Mouse (Mus musculus) ZHBTc4 (cell line): ENCODE data around the gene Mlx.
"Not testable (repeated sequence)": the region's sequence is repeated elsewhere in the genome, so short reads cannot be mapped to it uniquely, and the experiment has no call there.

Experiments used
- DNase-seq: peaks from one replicate; pipeline ENCODE4 v3.0.0-alpha.2; 2011; ENCODE audit warnings: low read depth, low spot score

Mlx gene

DNA sequence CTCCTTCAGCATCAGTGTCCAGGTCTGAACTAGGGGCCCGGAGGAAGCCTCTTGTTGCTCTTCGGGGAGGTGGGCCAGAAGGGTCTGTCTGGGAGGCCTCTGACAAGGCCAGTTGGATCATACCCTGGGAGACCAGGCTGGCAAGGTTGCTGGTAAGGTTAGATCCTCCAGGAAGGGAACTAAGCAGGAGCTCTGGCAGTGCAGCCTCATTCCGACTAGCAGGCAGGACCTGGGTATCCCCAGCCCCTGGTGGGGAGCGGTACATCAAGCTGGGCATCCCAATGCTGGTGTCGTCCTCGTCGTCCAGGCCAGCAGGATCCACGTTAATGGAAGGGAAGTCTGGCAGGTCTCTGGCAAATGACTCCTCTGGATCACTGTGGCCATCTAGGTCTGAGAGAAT, 11.2 kb downstream of the Mlx start:
- no peak for DNase-seq

DNA sequence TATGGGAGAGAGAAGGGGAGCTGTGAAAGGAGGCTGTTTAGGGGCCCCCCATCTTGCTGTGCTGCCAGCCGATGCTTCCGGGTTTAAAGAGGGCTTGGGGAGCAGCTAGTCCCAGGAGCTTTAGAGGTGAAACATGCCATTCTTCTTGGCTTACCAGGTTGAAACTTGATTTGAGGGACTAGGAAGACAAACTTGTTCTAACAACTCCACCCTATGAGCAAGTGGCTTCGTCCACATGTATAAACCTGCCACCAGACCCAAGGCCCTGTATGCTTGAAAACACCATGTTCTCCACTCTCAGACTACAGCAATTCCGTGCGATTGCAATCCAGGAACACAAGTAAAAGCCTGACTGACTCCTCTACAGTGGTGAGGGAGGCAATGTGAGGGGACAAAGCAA, 15.9 kb downstream of the Mlx start:
- no peak for DNase-seq

DNA sequence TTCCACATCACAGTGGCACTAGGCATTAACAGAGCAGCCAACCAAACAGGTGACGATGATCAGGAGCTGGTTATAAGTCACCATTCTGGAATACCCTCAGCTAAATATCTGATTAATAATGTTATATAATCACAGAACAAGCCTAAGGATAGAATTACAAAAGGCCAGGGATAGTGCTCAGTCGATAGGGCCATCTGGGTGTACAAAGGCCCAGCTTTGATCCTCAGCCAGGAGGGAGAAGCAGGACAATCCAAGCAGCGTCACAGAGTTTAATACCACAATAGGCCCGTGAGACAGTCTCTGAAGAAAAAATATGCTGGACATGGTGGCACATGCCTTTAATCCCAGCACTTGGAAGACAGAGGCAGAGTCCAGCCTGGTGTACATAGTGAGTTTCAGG, 22.3 kb downstream of the Mlx start:
- no peak for DNase-seq

DNA sequence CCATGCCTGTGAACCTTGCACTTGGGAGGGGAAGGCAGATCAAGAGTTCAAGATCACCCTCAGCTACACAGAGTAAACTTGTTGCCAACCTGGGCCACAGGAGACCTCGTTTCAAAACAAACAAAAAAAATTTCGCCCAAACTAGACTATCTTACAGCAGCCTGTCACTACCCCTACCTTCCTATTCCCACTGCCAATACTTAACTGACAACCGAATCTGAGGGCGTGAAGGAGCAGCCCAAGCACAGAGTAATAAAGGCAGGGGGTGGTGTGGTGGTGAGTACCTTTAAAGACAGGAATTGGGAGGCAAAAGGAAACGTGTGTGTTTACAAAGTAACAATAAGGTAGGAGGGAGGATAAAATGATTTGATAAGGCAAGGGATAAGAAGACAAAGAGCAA, 23.6 kb downstream of the Mlx start:
- no peak for DNase-seq

DNA sequence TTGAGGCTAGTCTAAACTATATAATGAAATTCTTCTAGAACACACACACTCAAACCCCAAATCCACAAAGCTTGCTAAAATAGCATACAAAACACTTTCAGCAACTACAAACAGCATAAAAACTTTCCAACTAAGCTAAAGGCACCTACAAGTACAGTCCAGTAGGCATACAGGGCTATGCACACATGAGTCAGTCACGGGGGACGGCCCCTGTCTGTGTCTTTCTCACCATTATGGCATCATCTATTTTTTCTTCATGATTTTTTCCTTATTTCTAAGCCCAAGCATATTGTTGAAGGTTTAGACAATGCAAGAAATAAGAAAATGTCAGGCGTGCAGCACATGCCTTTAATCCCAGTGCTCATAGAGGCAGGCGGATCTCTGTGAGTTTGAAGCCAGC, 24.1 kb downstream of the Mlx start:
- no peak for DNase-seq

DNA sequence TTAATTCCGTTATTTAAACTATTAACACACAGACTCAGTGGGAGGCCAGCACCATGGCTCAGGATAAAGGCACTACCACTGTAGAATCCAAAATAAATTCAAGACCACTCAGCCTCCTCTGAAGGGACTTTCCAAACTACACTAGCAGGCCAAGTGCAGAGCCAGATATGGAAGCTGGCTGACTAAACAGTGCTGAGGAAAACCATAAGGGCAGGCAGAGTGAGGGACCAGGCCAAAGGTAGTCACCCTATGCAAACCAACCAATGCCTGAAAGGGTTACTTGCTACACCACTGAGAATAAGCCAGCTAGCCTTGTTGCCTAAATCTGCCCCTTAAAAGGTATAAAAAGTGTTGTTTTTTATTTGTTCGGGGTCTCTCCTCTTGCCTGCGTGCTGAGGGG, 25.1 kb downstream of the Mlx start:
- DNase-seq, result no peak

DNA sequence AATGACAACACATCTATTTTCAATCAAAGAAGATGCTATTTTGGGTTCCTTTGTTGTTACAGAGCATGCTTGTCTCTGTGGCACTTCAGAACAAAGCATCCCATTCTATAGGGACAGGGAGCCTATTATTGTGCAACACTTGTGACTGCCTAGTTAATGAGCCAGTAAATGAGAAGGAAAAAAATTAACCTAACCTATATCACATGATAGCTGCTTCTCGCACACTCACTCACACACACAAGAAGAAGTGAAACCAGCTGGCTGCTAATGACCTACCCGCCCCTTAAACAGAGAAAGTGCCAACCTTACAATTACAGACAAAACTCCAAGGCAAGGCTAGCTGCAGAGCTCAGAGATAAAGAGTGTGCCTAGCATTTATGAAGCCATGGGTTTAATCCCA, 28.5 kb downstream of the Mlx start:
- DNase-seq, result no peak

DNA sequence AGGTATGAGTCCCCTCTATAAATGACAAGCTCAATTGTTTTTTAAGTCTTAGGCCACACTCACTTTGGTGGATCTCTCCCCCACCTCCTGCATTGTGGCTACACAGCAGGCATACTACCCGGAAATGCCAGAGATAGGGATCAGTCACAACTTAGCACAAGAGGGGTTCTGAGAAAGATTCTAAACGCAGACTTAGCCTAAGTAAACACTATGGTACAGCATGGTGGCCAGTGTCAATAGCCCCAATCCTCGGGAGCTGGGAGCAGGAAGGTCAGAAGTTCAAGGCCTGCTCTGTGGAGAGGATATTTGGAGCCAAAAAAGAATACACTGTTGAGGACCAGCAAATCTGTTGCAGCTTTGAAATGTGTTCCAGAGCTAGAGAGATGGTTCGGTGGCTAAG, 31.0 kb downstream of the Mlx start:
- no peak for DNase-seq

DNA sequence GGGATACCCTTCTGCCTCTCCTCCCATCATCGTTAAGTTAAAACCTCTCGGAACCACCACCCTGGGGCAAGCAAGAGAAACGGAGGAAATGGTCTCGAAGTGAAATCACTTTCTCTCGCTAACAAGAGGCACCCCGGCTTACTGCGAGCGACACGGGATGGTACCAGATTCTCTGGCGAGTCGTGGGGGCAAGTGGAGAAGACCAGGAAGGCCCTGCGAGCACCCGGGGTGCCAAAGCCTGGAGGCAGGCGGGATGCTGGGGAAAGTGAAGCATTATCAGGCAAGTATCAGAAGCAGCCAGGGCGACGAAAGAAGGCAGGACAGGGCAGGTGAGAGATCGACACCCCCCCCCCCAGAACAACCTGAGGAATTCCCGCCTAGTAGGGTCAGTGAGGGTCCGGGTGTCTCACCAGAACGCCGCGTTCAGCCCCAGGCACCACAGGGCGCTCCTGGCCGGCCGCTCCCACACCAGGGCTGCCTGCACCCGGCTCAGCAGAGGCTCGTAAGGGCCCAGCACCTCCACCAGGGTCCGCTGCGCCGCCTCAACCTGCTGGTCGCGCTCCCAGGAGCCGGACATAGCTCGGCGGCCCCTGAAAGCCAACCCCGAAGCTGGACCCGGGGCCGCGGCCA, 32.2 kb downstream of the Mlx start:
- peak; percentile 51 for DNase-seq

DNA sequence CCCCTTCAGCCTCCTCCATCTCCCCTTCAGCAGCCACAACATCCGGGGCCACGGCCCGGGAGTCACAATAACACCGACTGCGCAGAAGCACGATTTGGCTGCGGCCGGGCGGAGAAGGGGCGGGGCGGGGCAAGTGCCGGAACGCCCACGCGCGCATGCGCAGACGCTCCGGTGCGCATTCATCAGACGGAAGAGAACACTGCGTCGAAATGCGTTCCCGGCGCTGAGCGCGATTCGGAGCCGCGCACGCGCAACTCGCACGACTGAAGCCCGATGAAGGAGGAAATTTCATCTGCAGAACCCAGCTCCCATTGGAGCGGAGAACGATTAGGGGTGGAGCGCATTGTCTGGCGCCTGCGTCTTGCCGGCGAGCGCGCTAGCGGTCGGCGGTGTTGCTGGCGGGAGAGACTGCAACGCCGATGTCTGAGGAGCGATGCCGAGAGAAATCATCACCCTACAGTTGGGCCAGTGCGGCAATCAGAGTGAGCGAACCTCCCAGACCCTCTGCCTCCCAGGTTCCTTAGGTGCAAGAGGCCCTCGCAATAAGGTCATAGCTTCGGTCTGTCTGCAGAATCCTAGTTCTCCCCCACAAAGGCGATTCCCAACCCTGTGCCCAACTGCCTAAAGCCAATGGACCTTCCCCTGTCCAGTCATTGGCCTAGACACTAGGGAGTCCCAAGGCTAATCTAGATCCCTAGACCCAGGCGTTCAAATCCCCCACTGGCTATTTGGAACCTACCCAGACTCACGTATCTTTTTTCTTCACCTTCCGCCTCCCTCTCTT, 32.9 kb downstream of the Mlx start, which contains the start of the genes Retreg3 and Tubg1:
Retreg3 (minus strand) TSS at position 133 of the 784 bp plus-strand sequence.
Tubg1 (plus strand) TSS at position 178 of the 784 bp plus-strand sequence.
- DNase-seq, result peak; percentile 100

DNA sequence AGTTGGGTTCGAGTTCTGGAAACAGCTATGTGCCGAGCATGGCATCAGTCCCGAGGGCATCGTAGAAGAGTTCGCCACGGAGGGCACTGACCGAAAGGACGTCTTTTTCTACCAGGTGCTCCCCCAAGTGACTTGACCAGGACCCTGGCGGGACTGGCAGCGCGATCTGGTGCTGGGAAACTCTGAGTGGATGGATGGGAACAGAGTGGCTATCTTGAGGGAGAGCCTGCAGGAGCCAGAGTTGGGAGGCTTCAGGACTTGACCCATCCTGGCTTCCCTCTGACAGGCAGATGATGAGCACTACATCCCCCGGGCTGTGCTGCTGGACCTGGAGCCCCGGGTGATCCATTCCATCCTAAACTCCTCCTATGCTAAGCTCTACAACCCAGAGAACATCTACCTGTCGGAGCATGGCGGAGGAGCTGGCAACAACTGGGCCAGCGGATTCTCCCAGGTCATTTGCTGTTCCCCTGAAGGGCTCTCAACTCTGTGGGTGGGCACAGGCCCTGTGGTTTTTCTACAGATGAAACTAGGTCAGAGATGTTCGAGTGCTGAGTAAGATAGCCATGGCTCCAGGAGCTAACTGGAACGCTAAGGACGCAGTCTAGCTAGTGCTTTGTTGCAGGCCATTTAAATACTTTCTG, 33.6 kb downstream of the Mlx start:
- no peak for DNase-seq

DNA sequence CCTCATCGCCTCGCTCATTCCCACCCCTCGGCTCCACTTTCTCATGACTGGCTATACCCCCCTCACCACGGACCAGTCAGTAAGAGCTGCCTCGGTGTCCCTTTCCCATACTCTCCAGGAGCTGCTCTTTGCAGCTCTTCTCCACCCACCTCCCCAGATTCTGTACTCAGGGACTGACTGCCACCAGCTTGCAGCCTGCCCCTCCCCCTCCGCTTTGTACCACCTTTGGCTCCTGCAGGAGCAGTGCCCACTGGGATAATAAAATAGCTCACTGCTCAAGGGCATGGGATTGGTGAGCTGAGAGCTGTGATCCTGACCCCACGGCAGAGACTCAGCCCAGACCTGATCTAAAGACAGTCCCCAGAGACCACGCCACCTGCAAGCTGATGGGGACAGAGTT, 37.4 kb downstream of the Mlx start:
- not testable (repeated sequence) for DNase-seq

DNA sequence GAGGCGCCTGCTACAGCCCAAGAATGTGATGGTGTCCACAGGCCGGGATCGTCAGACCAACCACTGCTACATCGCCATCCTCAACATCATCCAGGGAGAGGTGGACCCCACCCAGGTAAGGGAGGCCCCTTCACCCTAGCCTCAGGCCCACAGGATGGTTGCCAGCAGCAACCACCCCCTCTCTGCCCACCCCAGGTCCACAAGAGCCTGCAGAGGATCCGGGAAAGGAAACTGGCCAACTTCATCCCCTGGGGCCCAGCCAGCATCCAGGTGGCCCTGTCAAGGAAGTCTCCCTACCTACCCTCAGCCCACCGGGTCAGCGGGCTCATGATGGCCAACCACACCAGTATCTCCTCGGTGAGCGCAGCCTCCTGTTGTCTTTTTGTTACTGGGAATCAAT, 37.9 kb downstream of the Mlx start:
- not testable (repeated sequence) for DNase-seq

DNA sequence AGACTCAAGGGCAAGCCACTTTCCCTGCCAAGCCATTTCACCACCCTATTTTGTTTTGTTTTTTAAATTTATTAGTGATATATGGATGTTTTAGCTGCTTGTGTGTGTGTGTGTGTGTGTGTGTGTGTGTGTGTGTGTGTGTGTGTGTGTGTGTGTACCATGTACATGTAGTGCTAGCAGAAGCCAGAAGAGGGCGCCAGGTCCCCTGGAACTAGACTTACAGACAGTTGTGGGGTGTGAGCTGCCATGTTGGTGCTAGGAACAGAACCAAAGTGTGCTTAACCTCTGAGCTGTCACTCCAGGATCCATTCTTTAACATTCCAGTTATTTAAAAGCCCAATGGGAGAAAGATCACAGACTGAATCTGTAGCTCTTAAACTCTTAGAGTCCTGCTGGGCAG, 40.0 kb downstream of the Mlx start:
- DNase-seq, result peak; percentile 80

DNA sequence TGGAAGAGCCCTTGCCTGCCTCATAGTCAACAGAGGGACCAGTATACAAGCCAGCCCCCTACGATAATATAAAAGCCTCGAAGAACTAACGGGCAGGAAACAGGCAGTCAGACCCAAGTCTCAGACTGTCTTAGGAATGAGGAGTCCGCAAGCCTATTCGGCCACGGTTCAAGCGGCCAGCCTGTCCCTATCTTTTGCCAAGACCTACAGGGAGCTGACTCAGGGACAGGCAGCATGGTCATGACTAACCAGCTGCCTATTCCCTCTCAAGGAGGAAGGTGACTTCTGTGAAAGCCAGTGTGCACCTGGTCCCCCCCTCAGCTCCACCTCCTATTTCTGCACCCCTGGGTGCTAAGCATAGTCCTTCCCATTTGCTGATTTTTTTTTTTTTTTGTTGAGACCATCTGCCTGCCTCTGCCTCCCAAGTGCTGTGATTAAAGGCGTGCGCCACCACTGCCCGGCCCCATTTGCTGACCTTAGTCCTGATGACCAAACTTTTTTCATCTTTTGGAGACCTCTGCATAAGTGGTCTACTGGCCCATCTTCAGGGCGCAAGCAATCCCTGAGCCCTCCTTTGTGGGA, 42.0 kb downstream of the Mlx start:
- no peak for DNase-seq

DNA sequence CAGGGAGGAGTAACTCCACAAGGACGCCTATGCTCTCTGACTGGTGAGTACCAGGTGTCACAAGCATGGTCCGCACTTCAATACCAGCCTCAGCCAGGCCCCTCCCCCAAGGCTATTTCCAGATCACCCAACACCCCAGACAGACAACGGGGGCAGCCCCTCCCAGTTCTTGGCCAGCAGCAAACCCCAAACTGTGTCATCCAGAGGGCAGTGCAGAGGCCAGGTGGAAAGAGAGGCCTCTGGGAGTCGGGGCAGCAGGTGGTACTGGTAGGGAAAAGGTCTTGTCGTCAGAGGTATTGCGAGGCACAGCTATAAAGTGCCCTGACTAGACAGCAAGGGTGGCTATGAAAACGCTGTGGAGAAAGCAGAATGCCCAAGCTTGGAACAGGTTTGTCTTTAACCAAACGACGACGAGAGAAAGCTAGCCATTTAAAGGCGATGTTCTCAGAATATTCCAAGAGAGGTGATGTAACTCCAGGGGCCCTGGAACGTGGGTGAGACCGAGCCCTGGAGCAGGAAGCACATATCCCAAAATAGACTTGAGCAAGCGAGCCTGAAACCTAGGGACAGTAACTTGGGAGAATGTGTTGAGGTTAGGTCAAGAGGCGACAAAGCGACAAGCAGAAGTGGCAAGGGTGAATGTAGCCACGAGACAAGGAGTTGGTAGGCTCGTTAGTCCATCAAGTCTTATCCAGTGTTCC, 43.1 kb downstream of the Mlx start:
- DNase-seq, result no peak

DNA sequence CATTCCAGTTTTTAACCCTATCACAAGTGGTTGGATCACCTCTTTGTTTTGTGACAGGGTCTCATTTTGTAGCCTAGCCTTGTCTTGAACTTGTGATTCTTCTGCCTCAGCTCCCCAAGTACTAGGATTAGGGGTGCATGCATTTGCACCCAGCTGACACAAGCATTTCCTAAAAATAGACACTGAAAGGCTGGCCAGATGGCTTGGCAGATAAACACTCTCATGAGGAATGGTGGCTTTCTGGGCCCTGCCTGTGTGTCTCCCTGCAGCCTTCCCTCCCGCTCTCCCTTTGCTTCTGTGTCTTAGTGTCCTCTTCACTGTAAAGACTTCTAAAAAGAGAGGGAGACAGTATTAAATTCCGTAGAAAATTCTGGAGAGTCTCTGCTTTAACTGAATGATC, 44.1 kb downstream of the Mlx start:
- DNase-seq, result no peak

DNA sequence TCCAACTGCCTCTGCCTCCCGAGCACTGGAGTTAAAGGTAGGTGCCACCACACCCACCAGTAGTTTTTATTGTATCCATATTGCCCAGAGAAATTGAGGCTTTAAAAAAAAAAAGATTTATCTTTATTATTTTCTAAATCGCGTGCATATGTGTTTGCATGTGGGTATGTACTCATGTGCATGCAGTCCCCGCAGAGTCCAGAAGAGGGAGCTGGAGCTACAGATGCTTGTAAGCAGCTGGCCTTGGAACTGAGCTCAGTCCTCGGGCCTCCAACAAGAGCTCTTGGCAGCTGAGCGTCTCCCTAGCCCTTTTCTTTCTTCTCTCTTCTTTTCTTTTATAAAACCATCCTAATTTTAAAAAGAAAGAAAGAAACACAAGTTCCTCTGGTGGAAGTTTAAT, 44.6 kb downstream of the Mlx start:
- peak; percentile 91 for DNase-seq

DNA sequence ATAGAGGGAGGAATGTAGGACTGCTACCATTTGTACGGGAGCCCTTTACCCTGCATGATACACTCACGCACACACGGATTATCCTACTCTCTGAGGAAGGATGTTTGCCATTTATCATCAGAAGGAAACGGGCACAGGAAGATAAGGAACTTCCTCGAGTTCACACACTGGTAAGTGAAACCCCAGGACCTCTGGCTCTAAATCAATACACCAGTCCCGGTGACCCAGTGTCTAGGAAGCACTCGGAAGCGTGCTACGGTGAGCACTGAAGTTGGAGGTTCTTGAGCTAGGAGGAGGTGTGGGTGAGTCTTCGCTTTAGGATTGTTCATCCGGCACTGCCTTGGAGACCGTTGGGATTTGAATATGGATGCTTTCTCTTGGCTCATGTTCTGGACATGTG, 46.0 kb downstream of the Mlx start:
- no peak for DNase-seq

DNA sequence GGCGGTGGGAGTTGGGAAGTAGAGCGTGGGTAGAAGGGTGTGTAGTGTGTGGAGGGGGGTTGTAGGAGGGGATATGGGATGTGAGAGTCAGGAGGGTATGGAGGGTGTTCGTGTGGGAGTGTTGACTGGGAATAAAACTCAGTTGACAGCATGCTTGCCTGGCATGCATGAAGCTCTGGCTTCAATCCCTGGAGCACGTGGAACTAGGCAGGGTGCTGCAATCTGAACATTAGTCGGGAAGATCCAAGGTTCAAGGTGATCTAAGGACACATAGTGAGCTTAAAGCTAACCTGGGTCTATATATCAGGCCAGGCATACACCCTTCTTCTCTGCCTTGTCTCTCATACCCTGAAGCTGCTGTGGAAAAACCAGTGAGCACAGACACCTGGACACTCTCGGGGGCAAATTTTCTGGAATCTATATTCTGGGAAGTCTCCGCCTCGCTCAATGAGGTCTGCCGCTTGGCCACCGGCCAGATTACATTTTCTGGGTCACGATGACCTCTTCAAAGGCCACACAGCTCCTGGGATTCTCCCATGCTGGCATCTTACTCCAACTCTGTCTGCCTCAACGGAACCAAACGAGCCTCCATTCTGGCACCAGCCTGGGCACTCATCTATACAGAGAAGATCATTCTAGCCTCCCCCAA, 47.3 kb downstream of the Mlx start:
- no peak for DNase-seq

DNA sequence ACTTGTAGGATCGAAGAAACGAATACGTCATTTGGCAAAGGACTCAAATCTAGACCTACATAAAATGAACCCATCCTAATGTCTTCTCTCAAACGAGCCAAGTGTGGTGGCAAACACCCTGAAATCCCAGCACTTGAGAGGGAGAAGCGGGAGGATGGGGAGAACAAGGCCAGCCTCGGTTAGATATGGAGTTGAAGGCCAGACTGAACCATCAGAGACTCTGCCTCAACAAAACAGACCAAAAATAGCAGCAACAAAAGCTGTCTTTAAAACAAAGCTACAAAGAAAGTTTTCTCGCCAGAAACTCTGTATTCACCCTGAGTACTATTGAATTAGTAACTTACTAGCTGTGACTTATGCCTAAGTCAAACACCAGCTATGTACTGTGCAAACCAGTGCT, 49.9 kb downstream of the Mlx start:
- no peak for DNase-seq
